Mouse (Mus musculus): ENCODE measurements around the gene Gda. TPM values are rescaled to one million over a fixed set of nuclear protein-coding genes. Genes with fewer than 3 reads are reported as not detected.

Gene Gda
- polyA plus RNA-seq, 1 experiment from 2014 or later = not detected

- Histone ChIP-seq H3K36me3 (ENCODE audit: control insufficient read depth, insufficient read depth, low read length) (no peaks in the 10 kb centered on the region), H3K27me3 (ENCODE audit: control insufficient read depth, insufficient read depth, low read length) (no peaks in the 10 kb centered on the region), H3K9me3 (ENCODE audit: control insufficient read depth, low read length) (no peaks in the 10 kb centered on the region), H3K9ac (ENCODE audit: low read length) (no peak overlapping the region), H3K4me2 (ENCODE audit: low read depth, low read length, severe bottlenecking) (no peak overlapping the region), H3K4me3 (ENCODE audit: low read depth, low read length) (no peak overlapping the region), H3K4me1 (replicated peaks; ENCODE audit: control insufficient read depth, insufficient read depth, low read length) (no peaks in the 10 kb centered on the region), H3K27ac (ENCODE audit: low read depth, low read length) (no peak overlapping the region)
- ATAC-seq (replicated peaks; ENCODE audit: low FRiP score) = no peak
- no peak for DNase-seq (ENCODE audit: low spot score)
- 83% methylated on average over 10 of the region's 10 CpGs for WGBS
Observed at GRCm38 (mm10) chr19:21493807-21494521, 20.7 kb upstream of the Gda start.

- Histone ChIP-seq H3K9me3 (ENCODE audit: control insufficient read depth, low read length) (no peaks in the 10 kb centered on the region), H3K9ac (ENCODE audit: low read length) (no peak overlapping the region), H3K27ac (ENCODE audit: low read depth, low read length) (no peak overlapping the region), H3K36me3 (ENCODE audit: control insufficient read depth, insufficient read depth, low read length) (no peaks in the 10 kb centered on the region), H3K4me1 (replicated peaks; ENCODE audit: control insufficient read depth, insufficient read depth, low read length) (no peaks in the 10 kb centered on the region), H3K27me3 (ENCODE audit: control insufficient read depth, insufficient read depth, low read length) (no peaks in the 10 kb centered on the region), H3K4me3 (ENCODE audit: low read depth, low read length) (no peak overlapping the region), H3K4me2 (ENCODE audit: low read depth, low read length, severe bottlenecking) (no peak overlapping the region)
- DNase-seq (ENCODE audit: low spot score) = no peak
- no peak for ATAC-seq (replicated peaks; ENCODE audit: low FRiP score)
Observed at GRCm38 (mm10) chr19:21491391-21491790, 18.1 kb upstream of the Gda start.

- H3K27ac ChIP-seq (ENCODE audit: low read depth, low read length) = no peak overlapping the region
- no peaks in the 10 kb centered on the region for H3K4me1 ChIP-seq (replicated peaks; ENCODE audit: control insufficient read depth, insufficient read depth, low read length)
- no peak overlapping the region for H3K4me2 ChIP-seq (ENCODE audit: low read depth, low read length, severe bottlenecking)
- no peaks in the 10 kb centered on the region for H3K9me3 ChIP-seq (ENCODE audit: control insufficient read depth, low read length)
- WGBS = 85% methylated on average over 5 of the region's 5 CpGs
- H3K27me3 ChIP-seq (ENCODE audit: control insufficient read depth, insufficient read depth, low read length) = no peaks in the 10 kb centered on the region
- H3K36me3 ChIP-seq (ENCODE audit: control insufficient read depth, insufficient read depth, low read length) = no peaks in the 10 kb centered on the region
- DNase-seq (ENCODE audit: low spot score) (no peak), ATAC-seq (replicated peaks; ENCODE audit: low FRiP score) (no peak)
- H3K4me3 ChIP-seq (ENCODE audit: low read depth, low read length) = no peak overlapping the region
- no peak overlapping the region for H3K9ac ChIP-seq (ENCODE audit: low read length)
Observed at GRCm38 (mm10) chr19:21487124-21487944, 14.1 kb upstream of the Gda start.

- 66% methylated on average over 2 of the region's 2 CpGs for WGBS
- no peak for ATAC-seq (replicated peaks; ENCODE audit: low FRiP score)
- no peak overlapping the region for H3K9ac ChIP-seq (ENCODE audit: low read length)
Observed at GRCm38 (mm10) chr19:21482096-21482495, 8.9 kb upstream of the Gda start.

GRCm38 (mm10) chr19:21481031-21481430, 7.8 kb upstream of the Gda start:
- no peaks in the 10 kb centered on the region for H3K4me1 ChIP-seq (replicated peaks; ENCODE audit: control insufficient read depth, insufficient read depth, low read length)
- WGBS = 94% methylated on average over 1 of the region's 1 CpGs
- no peaks in the 10 kb centered on the region for H3K9me3 ChIP-seq (ENCODE audit: control insufficient read depth, low read length)
- H3K9ac ChIP-seq (ENCODE audit: low read length) = no peak overlapping the region
- H3K4me3 ChIP-seq (ENCODE audit: low read depth, low read length) = no peak overlapping the region
- ATAC-seq (replicated peaks; ENCODE audit: low FRiP score) (no peak), DNase-seq (ENCODE audit: low spot score) (no peak)
- H3K36me3 ChIP-seq (ENCODE audit: control insufficient read depth, insufficient read depth, low read length) = no peaks in the 10 kb centered on the region
- no peak overlapping the region for H3K4me2 ChIP-seq (ENCODE audit: low read depth, low read length, severe bottlenecking)
- H3K27ac ChIP-seq (ENCODE audit: low read depth, low read length) = no peak overlapping the region
- no peaks in the 10 kb centered on the region for H3K27me3 ChIP-seq (ENCODE audit: control insufficient read depth, insufficient read depth, low read length)

More at GRCm38 (mm10) chr19:21482096-21482495, 8.9 kb upstream of the Gda start:
- Histone ChIP-seq H3K4me3 (ENCODE audit: low read depth, low read length) (no peak overlapping the region), H3K4me2 (ENCODE audit: low read depth, low read length, severe bottlenecking) (no peak overlapping the region), H3K9me3 (ENCODE audit: control insufficient read depth, low read length) (no peaks in the 10 kb centered on the region), H3K4me1 (replicated peaks; ENCODE audit: control insufficient read depth, insufficient read depth, low read length) (no peaks in the 10 kb centered on the region), H3K36me3 (ENCODE audit: control insufficient read depth, insufficient read depth, low read length) (no peaks in the 10 kb centered on the region), H3K27me3 (ENCODE audit: control insufficient read depth, insufficient read depth, low read length) (no peaks in the 10 kb centered on the region), H3K27ac (ENCODE audit: low read depth, low read length) (no peak overlapping the region)
- no peak for DNase-seq (ENCODE audit: low spot score)

GRCm38 (mm10) chr19:21480053-21480419, 6.8 kb upstream of the Gda start:
- Histone ChIP-seq H3K4me3 (ENCODE audit: low read depth, low read length) (no peak overlapping the region), H3K9ac (ENCODE audit: low read length) (no peak overlapping the region), H3K27me3 (ENCODE audit: control insufficient read depth, insufficient read depth, low read length) (no peaks in the 10 kb centered on the region), H3K36me3 (ENCODE audit: control insufficient read depth, insufficient read depth, low read length) (no peaks in the 10 kb centered on the region), H3K4me2 (ENCODE audit: low read depth, low read length, severe bottlenecking) (no peak overlapping the region), H3K4me1 (replicated peaks; ENCODE audit: control insufficient read depth, insufficient read depth, low read length) (no peaks in the 10 kb centered on the region), H3K27ac (ENCODE audit: low read depth, low read length) (no peak overlapping the region), H3K9me3 (ENCODE audit: control insufficient read depth, low read length) (no peaks in the 10 kb centered on the region)
- WGBS = 70% methylated on average over 2 of the region's 2 CpGs
- DNase-seq (ENCODE audit: low spot score) = no peak
- ATAC-seq (replicated peaks; ENCODE audit: low FRiP score) = no peak

- Histone ChIP-seq H3K27me3 (ENCODE audit: control insufficient read depth, insufficient read depth, low read length) (no peaks in the 10 kb centered on the region), H3K9me3 (ENCODE audit: control insufficient read depth, low read length) (no peaks in the 10 kb centered on the region), H3K36me3 (ENCODE audit: control insufficient read depth, insufficient read depth, low read length) (no peaks in the 10 kb centered on the region), H3K9ac (ENCODE audit: low read length) (no peak overlapping the region), H3K4me3 (ENCODE audit: low read depth, low read length) (no peak overlapping the region), H3K4me1 (replicated peaks; ENCODE audit: control insufficient read depth, insufficient read depth, low read length) (no peaks in the 10 kb centered on the region), H3K4me2 (ENCODE audit: low read depth, low read length, severe bottlenecking) (no peak overlapping the region), H3K27ac (ENCODE audit: low read depth, low read length) (no peak overlapping the region)
- ATAC-seq (replicated peaks; ENCODE audit: low FRiP score) = no peak
- DNase-seq (ENCODE audit: low spot score) = no peak
- 78% methylated on average over 18 of the region's 18 CpGs for WGBS
Observed at GRCm38 (mm10) chr19:21479183-21480052, 6.2 kb upstream of the Gda start.

GRCm38 (mm10) chr19:21478538-21478937, 5.3 kb upstream of the Gda start:
- DNase-seq (ENCODE audit: low spot score) = no peak
- H3K9ac ChIP-seq (ENCODE audit: low read length) = no peak overlapping the region
- H3K27me3 ChIP-seq (ENCODE audit: control insufficient read depth, insufficient read depth, low read length) = no peaks in the 10 kb centered on the region
- H3K4me3 ChIP-seq (ENCODE audit: low read depth, low read length) = no peak overlapping the region
- no peaks in the 10 kb centered on the region for H3K36me3 ChIP-seq (ENCODE audit: control insufficient read depth, insufficient read depth, low read length)
- ATAC-seq (replicated peaks; ENCODE audit: low FRiP score) = no peak
- 80% methylated on average over 3 of the region's 3 CpGs for WGBS
- H3K27ac ChIP-seq (ENCODE audit: low read depth, low read length) = no peak overlapping the region
- no peak overlapping the region for H3K4me2 ChIP-seq (ENCODE audit: low read depth, low read length, severe bottlenecking)
- H3K9me3 ChIP-seq (ENCODE audit: control insufficient read depth, low read length) = no peaks in the 10 kb centered on the region
- H3K4me1 ChIP-seq (replicated peaks; ENCODE audit: control insufficient read depth, insufficient read depth, low read length) = no peaks in the 10 kb centered on the region

All from forebrain, embryonic 11.5 days (tissue).